Mouse (Mus musculus): ENCODE measurements around the gene Cabin1. TPM values are rescaled to one million over a fixed set of nuclear protein-coding genes. Genes with fewer than 3 reads are reported as not detected.

Cabin1 gene
- polyA plus RNA-seq (2011; ENCODE audit: insufficient read length, low read depth, missing spikeins): 30.2 and 30.9 TPM in 2 replicates

- Histone ChIP-seq H3K4me3 (ENCODE audit: insufficient read depth, low read length) (peak within 1 kb of the TSS; percentile 94), H3K27ac (ENCODE audit: insufficient read depth, low read length) (0 out of 2 replicates have a peak within 1 kb of the TSS, but pooled peaks have one; percentile 11), H3K4me1 (ENCODE audit: control insufficient read depth, insufficient read depth, low read length) (no peaks in the 10 kb centered on the region)
- TF ChIP-seq POLR2A (IDR thresholded peaks at IDR 0.05; ENCODE audit: low read depth, low read length) (peak; percentile 87), CTCF (IDR thresholded peaks at IDR 0.05; ENCODE audit: borderline replicate concordance, insufficient read depth, low read length) (no peak)
Observed at GRCm38 (mm10) chr10:75763682-75764518, at the start of gene Cabin1. Cabin1 (minus strand) TSS chr10:75764341.

- Histone ChIP-seq H3K27ac (ENCODE audit: insufficient read depth, low read length) (no peak overlapping the region), H3K4me1 (ENCODE audit: control insufficient read depth, insufficient read depth, low read length) (no peaks in the 10 kb centered on the region), H3K4me3 (ENCODE audit: insufficient read depth, low read length) (no peak overlapping the region)
- TF ChIP-seq POLR2A (IDR thresholded peaks at IDR 0.05; ENCODE audit: low read depth, low read length) (no peak), CTCF (IDR thresholded peaks at IDR 0.05; ENCODE audit: borderline replicate concordance, insufficient read depth, low read length) (no peak)
Observed at GRCm38 (mm10) chr10:75804217-75804616, 40.1 kb upstream of the Cabin1 start.

GRCm38 (mm10) chr10:75798176-75798696, 34.1 kb upstream of the Cabin1 start, which contains the start of gene Gstt1:
Gstt1 (minus strand) TSS chr10:75798584.
- peaks cover 8% of the 10 kb centered on the region for H3K4me1 ChIP-seq (ENCODE audit: control insufficient read depth, insufficient read depth, low read length)
- H3K27ac ChIP-seq (ENCODE audit: insufficient read depth, low read length): no peak within 1 kb of the TSS
- peak within 1 kb of the TSS; percentile 37 for H3K4me3 ChIP-seq (ENCODE audit: insufficient read depth, low read length)
- peak; percentile 47; the same call in 1 of the 2 replicates for TF ChIP-seq POLR2A (IDR thresholded peaks at IDR 0.05; ENCODE audit: low read depth, low read length)
- TF ChIP-seq CTCF (IDR thresholded peaks at IDR 0.05; ENCODE audit: borderline replicate concordance, insufficient read depth, low read length): no peak

GRCm38 (mm10) chr10:75797619-75798175, 33.6 kb upstream of the Cabin1 start:
- Histone ChIP-seq H3K4me3 (ENCODE audit: insufficient read depth, low read length) (peak overlapping the region; percentile 37), H3K27ac (ENCODE audit: insufficient read depth, low read length) (no peak overlapping the region), H3K4me1 (ENCODE audit: control insufficient read depth, insufficient read depth, low read length) (peaks cover 8% of the 10 kb centered on the region)
- no peak for TF ChIP-seq CTCF (IDR thresholded peaks at IDR 0.05; ENCODE audit: borderline replicate concordance, insufficient read depth, low read length)
- TF ChIP-seq POLR2A (IDR thresholded peaks at IDR 0.05; ENCODE audit: low read depth, low read length): 0 out of 2 replicates have a peak, but pooled peaks have one; percentile 28

GRCm38 (mm10) chr10:75796731-75797516, 32.8 kb upstream of the Cabin1 start:
- no peak overlapping the region for H3K27ac ChIP-seq (ENCODE audit: insufficient read depth, low read length)
- H3K4me3 ChIP-seq (ENCODE audit: insufficient read depth, low read length): no peak overlapping the region
- H3K4me1 ChIP-seq (ENCODE audit: control insufficient read depth, insufficient read depth, low read length): peaks cover 8% of the 10 kb centered on the region
- TF ChIP-seq POLR2A (IDR thresholded peaks at IDR 0.05; ENCODE audit: low read depth, low read length): no peak
- no peak for TF ChIP-seq CTCF (IDR thresholded peaks at IDR 0.05; ENCODE audit: borderline replicate concordance, insufficient read depth, low read length)

GRCm38 (mm10) chr10:75794880-75795279, 30.7 kb upstream of the Cabin1 start:
- Histone ChIP-seq H3K4me3 (ENCODE audit: insufficient read depth, low read length) (no peak overlapping the region), H3K4me1 (ENCODE audit: control insufficient read depth, insufficient read depth, low read length) (peaks cover 8% of the 10 kb centered on the region), H3K27ac (ENCODE audit: insufficient read depth, low read length) (no peak overlapping the region)
- no peak for TF ChIP-seq CTCF (IDR thresholded peaks at IDR 0.05; ENCODE audit: borderline replicate concordance, insufficient read depth, low read length)
- TF ChIP-seq POLR2A (IDR thresholded peaks at IDR 0.05; ENCODE audit: low read depth, low read length): no peak

GRCm38 (mm10) chr10:75790773-75791172, 26.6 kb upstream of the Cabin1 start:
- no peak overlapping the region for H3K27ac ChIP-seq (ENCODE audit: insufficient read depth, low read length)

GRCm38 (mm10) chr10:75789841-75790240, 25.7 kb upstream of the Cabin1 start:
- H3K4me1 ChIP-seq (ENCODE audit: control insufficient read depth, insufficient read depth, low read length): peaks cover 2% of the 10 kb centered on the region
- no peak overlapping the region for H3K27ac ChIP-seq (ENCODE audit: insufficient read depth, low read length)
- no peak overlapping the region for H3K4me3 ChIP-seq (ENCODE audit: insufficient read depth, low read length)
- TF ChIP-seq CTCF (IDR thresholded peaks at IDR 0.05; ENCODE audit: borderline replicate concordance, insufficient read depth, low read length) (no peak), POLR2A (IDR thresholded peaks at IDR 0.05; ENCODE audit: low read depth, low read length) (no peak)

More at GRCm38 (mm10) chr10:75790773-75791172, 26.6 kb upstream of the Cabin1 start:
- peaks cover 8% of the 10 kb centered on the region for H3K4me1 ChIP-seq (ENCODE audit: control insufficient read depth, insufficient read depth, low read length)
- TF ChIP-seq POLR2A (IDR thresholded peaks at IDR 0.05; ENCODE audit: low read depth, low read length) (no peak), CTCF (IDR thresholded peaks at IDR 0.05; ENCODE audit: borderline replicate concordance, insufficient read depth, low read length) (no peak)
- H3K4me3 ChIP-seq (ENCODE audit: insufficient read depth, low read length): no peak overlapping the region

- H3K27ac ChIP-seq (ENCODE audit: insufficient read depth, low read length): no peak overlapping the region
- H3K4me3 ChIP-seq (ENCODE audit: insufficient read depth, low read length): no peak overlapping the region
- TF ChIP-seq POLR2A (IDR thresholded peaks at IDR 0.05; ENCODE audit: low read depth, low read length): no peak
- no peak for TF ChIP-seq CTCF (IDR thresholded peaks at IDR 0.05; ENCODE audit: borderline replicate concordance, insufficient read depth, low read length)
- H3K4me1 ChIP-seq (ENCODE audit: control insufficient read depth, insufficient read depth, low read length): no peaks in the 10 kb centered on the region
Observed at GRCm38 (mm10) chr10:75789081-75789735, 25.1 kb upstream of the Cabin1 start.

Measured in embryonic fibroblast, embryonic 13.5 days (primary cell).